Mouse (Mus musculus): ENCODE results near the gene Kif5a. TPM values are rescaled to one million over a fixed set of nuclear protein-coding genes. Genes with fewer than 3 reads are reported as not detected.

Kif5a gene
- polyA plus RNA-seq, 1 experiment from 2014 or later, result 7.6 TPM

DNA sequence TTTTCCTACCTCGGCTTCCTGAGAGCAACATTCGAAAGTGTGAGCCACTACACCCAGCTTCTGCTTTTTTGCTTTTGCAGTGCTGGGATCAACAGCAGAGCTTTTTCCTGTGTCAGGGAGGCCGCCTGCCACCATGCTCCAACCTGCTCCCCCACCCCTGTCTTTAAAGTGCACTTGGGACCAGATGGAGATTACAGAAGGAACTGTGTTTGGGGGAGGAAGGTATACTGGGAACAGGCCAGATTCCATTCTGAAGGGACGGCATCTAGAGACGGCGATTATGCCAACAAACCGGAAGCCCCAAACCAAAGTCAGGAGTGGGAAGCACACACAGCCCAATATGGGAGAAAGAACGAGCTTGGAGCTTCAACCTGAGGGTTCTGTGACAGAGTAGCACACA lies 36.0 kb downstream of the Kif5a start:
- no peak overlapping the region for H3K27ac ChIP-seq (replicated peaks)
- no peaks in the 10 kb centered on the region for H3K9me3 ChIP-seq (replicated peaks)
- WGBS, result 75% methylated on average over 8 of the region's 8 CpGs
- no peak for ATAC-seq (ENCODE audit: insufficient number of reproducible peaks, low FRiP score, low TSS enrichment, low read depth)
- no peak overlapping the region for H3K9ac ChIP-seq
- no peaks in the 10 kb centered on the region for H3K27me3 ChIP-seq
- H3K4me2 ChIP-seq (replicated peaks), result no peak overlapping the region
- no peak overlapping the region for H3K4me3 ChIP-seq (replicated peaks)
- H3K36me3 ChIP-seq, result no peaks in the 10 kb centered on the region
- peaks cover 5% of the 10 kb centered on the region; the same call in 1 of the 2 replicates for H3K4me1 ChIP-seq

DNA sequence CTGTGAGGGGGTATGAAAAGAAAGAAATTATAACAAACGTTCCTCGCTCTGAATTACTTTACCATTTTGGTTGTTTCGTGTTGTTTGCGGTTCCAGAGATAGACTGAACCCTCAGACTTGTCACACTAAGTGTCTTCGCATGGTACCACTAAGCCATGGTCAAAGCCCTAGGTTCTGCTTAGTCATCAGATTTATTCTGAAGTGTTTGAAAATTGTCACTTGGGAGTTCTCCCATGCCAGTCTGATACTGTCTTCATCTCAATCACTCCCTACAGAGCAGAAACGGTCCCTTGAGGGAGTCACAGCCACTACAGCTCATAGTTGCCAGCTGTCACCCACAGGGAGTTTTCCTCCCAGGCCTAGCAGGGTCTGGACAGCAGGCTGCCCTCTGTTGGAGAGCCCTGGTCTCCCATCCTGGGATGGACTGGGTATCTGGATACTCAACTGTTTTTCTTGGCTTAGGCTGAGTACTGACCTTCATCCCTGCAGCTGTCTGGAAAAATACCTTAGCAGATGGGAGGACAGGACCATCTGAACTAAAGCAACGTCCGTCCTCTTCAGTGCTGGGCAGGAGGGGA lies 36.7 kb downstream of the Kif5a start:
- no peaks in the 10 kb centered on the region for H3K36me3 ChIP-seq
- H3K4me3 ChIP-seq (replicated peaks), result no peak overlapping the region
- peaks cover 5% of the 10 kb centered on the region; the same call in 1 of the 2 replicates for H3K4me1 ChIP-seq
- WGBS, result 74% methylated on average over 8 of the region's 8 CpGs
- no peaks in the 10 kb centered on the region for H3K27me3 ChIP-seq
- no peak overlapping the region for H3K27ac ChIP-seq (replicated peaks)
- no peak for ATAC-seq (ENCODE audit: insufficient number of reproducible peaks, low FRiP score, low TSS enrichment, low read depth)
- H3K4me2 ChIP-seq (replicated peaks), result no peak overlapping the region
- no peaks in the 10 kb centered on the region for H3K9me3 ChIP-seq (replicated peaks)
- H3K9ac ChIP-seq, result no peak overlapping the region

DNA sequence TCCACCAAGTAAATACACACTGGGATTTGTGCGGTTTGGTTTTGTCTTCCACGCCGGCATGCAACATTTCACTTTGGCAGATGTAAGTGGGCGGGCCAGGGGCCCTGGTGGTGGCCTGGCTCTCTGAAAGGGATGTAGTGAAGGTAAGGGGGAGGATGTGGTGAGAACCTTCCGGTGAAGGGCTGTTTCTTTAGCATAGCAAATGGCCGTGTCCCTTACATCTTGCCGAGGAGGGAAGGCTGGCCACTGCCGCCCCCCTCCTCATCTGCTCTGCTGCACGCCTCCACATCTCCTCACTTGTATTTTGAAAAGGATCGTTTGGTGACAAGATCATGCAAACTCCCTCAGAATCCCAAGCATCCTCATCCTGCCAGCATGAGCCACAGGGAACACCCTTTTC lies 37.4 kb downstream of the Kif5a start:
- no peak overlapping the region for H3K4me2 ChIP-seq (replicated peaks)
- H3K4me1 ChIP-seq, result peaks cover 5% of the 10 kb centered on the region; the same call in 1 of the 2 replicates
- H3K27ac ChIP-seq (replicated peaks), result no peak overlapping the region
- H3K27me3 ChIP-seq, result no peaks in the 10 kb centered on the region
- no peak overlapping the region for H3K4me3 ChIP-seq (replicated peaks)
- WGBS, result 29% methylated on average over 10 of the region's 10 CpGs
- H3K9me3 ChIP-seq (replicated peaks), result no peaks in the 10 kb centered on the region
- H3K9ac ChIP-seq, result no peak overlapping the region
- no peak for ATAC-seq (ENCODE audit: insufficient number of reproducible peaks, low FRiP score, low TSS enrichment, low read depth)
- H3K36me3 ChIP-seq, result no peaks in the 10 kb centered on the region

GRCm38 (mm10) chr10:127225213-127225612 lies 37.9 kb downstream of the Kif5a start:
- no peak overlapping the region for H3K4me2 ChIP-seq (replicated peaks)
- H3K4me3 ChIP-seq (replicated peaks), result no peak overlapping the region
- no peaks in the 10 kb centered on the region for H3K9me3 ChIP-seq (replicated peaks)
- H3K27ac ChIP-seq (replicated peaks), result no peak overlapping the region
- no peaks in the 10 kb centered on the region for H3K36me3 ChIP-seq
- no peak overlapping the region for H3K9ac ChIP-seq
- WGBS, result 39% methylated on average over 6 of the region's 6 CpGs
- H3K27me3 ChIP-seq, result no peaks in the 10 kb centered on the region
- H3K4me1 ChIP-seq, result peaks cover 5% of the 10 kb centered on the region; the same call in 1 of the 2 replicates
- ATAC-seq (ENCODE audit: insufficient number of reproducible peaks, low FRiP score, low TSS enrichment, low read depth), result no peak

- Histone ChIP-seq H3K4me3 (replicated peaks) (no peak overlapping the region), H3K9ac (no peak overlapping the region), H3K9me3 (replicated peaks) (no peaks in the 10 kb centered on the region), H3K36me3 (no peaks in the 10 kb centered on the region), H3K27ac (replicated peaks) (no peak overlapping the region), H3K4me1 (no peaks in the 10 kb centered on the region), H3K4me2 (replicated peaks) (no peak overlapping the region), H3K27me3 (no peaks in the 10 kb centered on the region)
- WGBS, result 78% methylated on average over 2 of the region's 2 CpGs
- ATAC-seq (ENCODE audit: insufficient number of reproducible peaks, low FRiP score, low TSS enrichment, low read depth), result no peak
Observed at GRCm38 (mm10) chr10:127218339-127218738, 44.8 kb downstream of the Kif5a start.

DNA sequence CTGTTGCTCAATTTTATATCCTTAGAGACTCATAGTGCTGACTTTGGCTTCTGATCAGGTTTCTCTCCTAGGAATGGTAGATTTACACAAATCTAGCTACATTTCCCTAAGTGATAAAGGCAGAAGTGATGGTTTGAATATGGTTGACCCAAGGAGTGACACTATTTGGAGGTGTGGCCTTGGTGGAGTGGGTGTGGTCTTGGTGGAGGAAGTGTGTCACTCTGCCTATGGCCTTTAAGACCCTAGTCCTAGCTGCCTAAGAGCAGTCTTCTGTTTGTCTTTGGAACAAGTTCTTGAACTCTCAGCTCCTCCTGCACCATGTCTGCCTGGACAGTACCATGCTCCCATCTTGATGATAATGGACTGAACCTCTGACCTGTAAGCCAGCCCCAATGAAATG lies 46.0 kb downstream of the Kif5a start:
- Histone ChIP-seq H3K4me1 (no peaks in the 10 kb centered on the region), H3K27ac (replicated peaks) (no peak overlapping the region), H3K9me3 (replicated peaks) (no peaks in the 10 kb centered on the region), H3K4me2 (replicated peaks) (no peak overlapping the region), H3K9ac (no peak overlapping the region), H3K36me3 (no peaks in the 10 kb centered on the region), H3K27me3 (no peaks in the 10 kb centered on the region), H3K4me3 (replicated peaks) (no peak overlapping the region)
- ATAC-seq (ENCODE audit: insufficient number of reproducible peaks, low FRiP score, low TSS enrichment, low read depth), result no peak

- no peaks in the 10 kb centered on the region for H3K36me3 ChIP-seq
- no peak for ATAC-seq (ENCODE audit: insufficient number of reproducible peaks, low FRiP score, low TSS enrichment, low read depth)
- H3K4me3 ChIP-seq (replicated peaks), result no peak overlapping the region
- H3K9ac ChIP-seq, result no peak overlapping the region
- H3K27ac ChIP-seq (replicated peaks), result no peak overlapping the region
- 91% methylated on average over 11 of the region's 11 CpGs for WGBS
- no peaks in the 10 kb centered on the region for H3K9me3 ChIP-seq (replicated peaks)
- no peaks in the 10 kb centered on the region for H3K27me3 ChIP-seq
- H3K4me2 ChIP-seq (replicated peaks), result no peak overlapping the region
- H3K4me1 ChIP-seq, result no peaks in the 10 kb centered on the region
Observed at GRCm38 (mm10) chr10:127216456-127216855, 46.7 kb downstream of the Kif5a start.

DNA sequence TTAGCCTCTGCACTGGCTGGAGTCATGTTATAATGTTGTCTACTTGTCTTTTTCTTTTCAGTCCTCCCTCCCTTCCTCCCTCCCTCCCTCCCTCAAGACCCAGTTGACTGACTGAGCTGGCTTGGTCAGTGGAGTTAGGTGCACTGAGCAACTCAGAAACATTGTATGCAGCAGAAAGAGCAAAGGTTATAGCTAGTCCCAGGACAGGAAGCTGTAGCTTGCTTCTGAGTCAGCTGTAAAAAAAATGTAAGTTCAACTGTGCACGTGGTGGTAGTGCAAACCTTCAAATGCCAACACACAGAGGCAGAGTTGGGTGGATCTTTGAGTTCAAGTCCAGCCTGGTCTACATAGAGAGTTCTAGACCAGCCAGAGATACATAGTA lies 48.7 kb downstream of the Kif5a start:
- no peaks in the 10 kb centered on the region for H3K9me3 ChIP-seq (replicated peaks)
- 47% methylated on average over 1 of the region's 1 CpGs for whole genome bisulfite sequencing

GRCm38 (mm10) chr10:127213704-127214421 lies 49.3 kb downstream of the Kif5a start:
- ATAC-seq (ENCODE audit: insufficient number of reproducible peaks, low FRiP score, low TSS enrichment, low read depth), result no peak
- Histone ChIP-seq H3K27me3 (no peaks in the 10 kb centered on the region), H3K36me3 (no peaks in the 10 kb centered on the region), H3K4me2 (replicated peaks) (no peak overlapping the region), H3K4me3 (replicated peaks) (no peak overlapping the region), H3K27ac (replicated peaks) (no peak overlapping the region), H3K9ac (no peak overlapping the region), H3K9me3 (replicated peaks) (no peaks in the 10 kb centered on the region), H3K4me1 (peaks cover 18% of the 10 kb centered on the region)
- WGBS, result 81% methylated on average over 13 of the region's 13 CpGs

More for the DNA sequence above, 48.7 kb downstream of the Kif5a start:
- no peak overlapping the region for H3K27ac ChIP-seq (replicated peaks)
- no peak overlapping the region for H3K4me2 ChIP-seq (replicated peaks)
- no peaks in the 10 kb centered on the region for H3K27me3 ChIP-seq
- H3K4me3 ChIP-seq (replicated peaks), result no peak overlapping the region
- H3K36me3 ChIP-seq, result no peaks in the 10 kb centered on the region
- H3K4me1 ChIP-seq, result peaks cover 17% of the 10 kb centered on the region
- no peak overlapping the region for H3K9ac ChIP-seq
- no peak for ATAC-seq (ENCODE audit: insufficient number of reproducible peaks, low FRiP score, low TSS enrichment, low read depth)

DNA sequence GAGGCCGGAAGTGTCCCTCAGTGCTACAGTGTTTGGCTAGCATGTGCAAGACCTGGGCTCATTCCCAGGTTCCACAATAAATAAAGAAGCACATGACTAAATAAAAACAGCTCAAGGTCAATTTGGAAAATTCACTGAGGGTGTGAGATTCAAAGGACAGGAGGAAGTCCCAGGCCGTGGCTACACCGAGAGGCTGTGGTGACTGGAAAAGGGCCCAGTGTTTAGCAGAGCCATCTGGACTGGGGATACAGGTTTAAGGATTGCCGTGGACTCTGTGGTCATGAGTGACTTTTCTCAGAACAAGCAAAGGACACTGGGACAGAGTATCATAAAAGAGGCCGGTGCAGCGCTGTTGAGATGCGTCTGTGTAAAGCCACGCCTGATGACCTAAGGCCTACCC lies 49.9 kb downstream of the Kif5a start:
- Histone ChIP-seq H3K27ac (replicated peaks) (no peak overlapping the region), H3K4me2 (replicated peaks) (no peak overlapping the region), H3K4me3 (replicated peaks) (no peak overlapping the region), H3K27me3 (no peaks in the 10 kb centered on the region), H3K9ac (no peak overlapping the region), H3K9me3 (replicated peaks) (no peaks in the 10 kb centered on the region), H3K4me1 (peaks cover 18% of the 10 kb centered on the region), H3K36me3 (no peaks in the 10 kb centered on the region)
- no peak for ATAC-seq (ENCODE audit: insufficient number of reproducible peaks, low FRiP score, low TSS enrichment, low read depth)
- 89% methylated on average over 8 of the region's 8 CpGs for WGBS

GRCm38 (mm10) chr10:127211414-127211854 lies 51.7 kb downstream of the Kif5a start, which contains the start of gene Pip4k2c:
TSS of gene Pip4k2c (minus strand) at chr10:127211585.
- peaks cover 10% of the 10 kb centered on the region for H3K36me3 ChIP-seq
- peak within 1 kb of the TSS; percentile 82 for H3K4me3 ChIP-seq (replicated peaks)
- peak; percentile 94 for ATAC-seq (ENCODE audit: insufficient number of reproducible peaks, low FRiP score, low TSS enrichment, low read depth)
- H3K4me1 ChIP-seq, result peaks cover 18% of the 10 kb centered on the region
- no peaks in the 10 kb centered on the region for H3K9me3 ChIP-seq (replicated peaks)
- peak within 1 kb of the TSS; percentile 62 for H3K9ac ChIP-seq
- H3K4me2 ChIP-seq (replicated peaks), result peak within 1 kb of the TSS; percentile 86
- no peaks in the 10 kb centered on the region for H3K27me3 ChIP-seq
- WGBS, result under 1% methylated on average over 47 of the region's 47 CpGs
- peak within 1 kb of the TSS; percentile 69 for H3K27ac ChIP-seq (replicated peaks)

Data from embryonic facial prominence, embryonic 15.5 days (tissue).